Mouse (Mus musculus): ENCODE results near the gene Tor1aip2. TPM values are rescaled to one million over a fixed set of nuclear protein-coding genes. Genes with fewer than 3 reads are reported as not detected.

The Tor1aip2 gene
- polyA plus RNA-seq, 1 experiment, result not detected

DNA sequence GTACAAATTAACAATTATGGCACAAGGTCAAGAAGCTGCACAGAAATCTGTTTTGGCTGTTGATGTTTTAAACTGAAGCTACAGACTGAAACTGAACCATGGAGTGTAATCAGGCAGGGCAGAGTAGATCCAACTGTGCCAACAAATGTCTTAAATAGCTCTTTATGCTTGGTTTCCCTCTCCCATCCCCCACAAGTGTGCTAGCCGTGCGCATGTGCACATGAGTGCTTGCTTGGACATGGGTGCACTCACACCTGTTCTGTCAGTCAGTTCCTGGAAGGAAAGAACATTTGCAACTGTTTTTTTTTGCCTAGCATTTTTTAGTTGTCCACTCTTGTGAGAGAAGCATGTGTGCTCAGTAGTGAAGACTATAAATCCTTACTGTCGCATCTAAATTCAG is 11.5 kb downstream of the Tor1aip2 start:
- TF ChIP-seq CTCF (IDR thresholded peaks at IDR 0.05; ENCODE audit: insufficient read depth, low read depth, low read length), result no peak
- TF ChIP-seq POLR2A (IDR thresholded peaks at IDR 0.05; ENCODE audit: insufficient read depth, low read depth, low read length), result no peak
- Histone ChIP-seq H3K27ac (ENCODE audit: insufficient read depth, low read depth, low read length) (no peak overlapping the region), H3K4me1 (ENCODE audit: control insufficient read depth, insufficient read depth, low read length) (peaks cover 4% of the 10 kb centered on the region; the same call in 1 of the 2 replicates), H3K4me3 (ENCODE audit: insufficient read depth, low read depth, low read length) (no peak overlapping the region)
- 57% methylated on average over 3 of the region's 3 CpGs for WGBS

DNA sequence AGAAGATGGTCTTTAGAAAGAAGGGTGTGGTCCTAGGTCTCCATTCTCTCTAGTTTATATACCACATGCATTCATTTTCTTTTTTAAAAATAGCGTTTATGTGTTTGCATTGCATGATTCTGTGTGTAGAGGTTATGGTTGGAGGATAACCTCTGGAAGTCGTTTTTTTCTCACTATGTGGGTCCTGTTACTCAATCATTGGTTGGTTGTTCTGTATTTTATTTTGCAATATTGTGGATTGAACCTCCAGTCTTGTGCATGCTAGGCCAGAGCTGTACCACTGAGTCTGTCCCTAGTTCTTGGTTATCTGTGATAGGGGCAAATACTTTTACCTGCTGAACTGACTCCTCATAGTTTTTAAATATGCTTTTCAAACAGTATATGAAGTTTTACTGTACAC is 23.0 kb downstream of the Tor1aip2 start:
- Histone ChIP-seq H3K4me3 (ENCODE audit: insufficient read depth, low read depth, low read length) (no peak overlapping the region), H3K4me1 (ENCODE audit: control insufficient read depth, insufficient read depth, low read length) (0 out of 2 replicates have a peak, but pooled peaks cover 4% of the 10 kb centered on the region), H3K27ac (ENCODE audit: insufficient read depth, low read depth, low read length) (no peak overlapping the region)
- TF ChIP-seq POLR2A (IDR thresholded peaks at IDR 0.05; ENCODE audit: insufficient read depth, low read depth, low read length) (no peak), CTCF (IDR thresholded peaks at IDR 0.05; ENCODE audit: insufficient read depth, low read depth, low read length) (no peak)
- WGBS, result 82% methylated on average over 2 of the region's 2 CpGs

DNA sequence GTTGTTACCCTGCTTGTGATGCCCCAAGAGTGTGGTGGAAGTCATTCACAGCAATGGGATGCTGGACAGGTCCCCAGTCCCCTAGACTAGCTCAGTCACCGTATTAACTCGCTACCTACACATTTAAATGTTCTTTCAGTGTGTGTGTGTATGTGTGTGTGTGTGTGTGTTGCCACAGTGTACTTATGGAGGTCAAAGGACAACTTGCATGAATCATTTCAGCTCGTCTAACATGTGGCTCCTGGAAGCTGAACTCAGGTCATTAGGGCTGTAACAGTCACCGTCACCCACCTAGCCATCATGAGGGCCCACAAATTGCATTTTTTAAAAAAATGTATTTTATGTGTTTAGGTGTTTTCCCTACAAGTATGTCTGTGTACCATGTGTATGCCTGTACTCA is 27.0 kb downstream of the Tor1aip2 start:
- Histone ChIP-seq H3K4me1 (ENCODE audit: control insufficient read depth, insufficient read depth, low read length) (peaks cover 17% of the 10 kb centered on the region), H3K27ac (ENCODE audit: insufficient read depth, low read depth, low read length) (no peak overlapping the region), H3K4me3 (ENCODE audit: insufficient read depth, low read depth, low read length) (no peak overlapping the region)
- 96% methylated on average over 4 of the region's 4 CpGs for WGBS
- TF ChIP-seq POLR2A (IDR thresholded peaks at IDR 0.05; ENCODE audit: insufficient read depth, low read depth, low read length) (no peak), CTCF (IDR thresholded peaks at IDR 0.05; ENCODE audit: insufficient read depth, low read depth, low read length) (no peak)

DNA sequence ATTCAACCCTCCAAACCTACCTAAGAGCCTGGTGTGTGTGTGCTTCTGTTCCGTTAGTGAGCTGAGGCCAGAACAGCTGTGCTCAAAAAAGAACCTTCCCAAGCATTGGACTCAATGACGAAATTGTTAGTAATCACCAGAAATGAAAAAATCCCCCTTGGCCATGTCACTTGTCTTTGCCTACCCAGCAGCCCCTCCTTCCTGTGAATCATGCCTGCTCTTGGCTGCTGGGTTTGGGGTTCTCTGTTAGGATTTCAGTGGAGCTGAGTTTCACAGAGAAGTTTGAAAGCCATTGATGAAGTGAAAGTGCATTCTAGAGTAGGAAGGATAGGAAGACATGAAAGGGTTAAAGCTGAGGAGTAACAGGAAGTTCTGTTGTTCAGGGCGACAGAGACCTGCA is 30.9 kb downstream of the Tor1aip2 start:
- TF ChIP-seq POLR2A (IDR thresholded peaks at IDR 0.05; ENCODE audit: insufficient read depth, low read depth, low read length) (no peak), CTCF (IDR thresholded peaks at IDR 0.05; ENCODE audit: insufficient read depth, low read depth, low read length) (no peak)
- WGBS, result 45% methylated on average over 3 of the region's 3 CpGs

DNA sequence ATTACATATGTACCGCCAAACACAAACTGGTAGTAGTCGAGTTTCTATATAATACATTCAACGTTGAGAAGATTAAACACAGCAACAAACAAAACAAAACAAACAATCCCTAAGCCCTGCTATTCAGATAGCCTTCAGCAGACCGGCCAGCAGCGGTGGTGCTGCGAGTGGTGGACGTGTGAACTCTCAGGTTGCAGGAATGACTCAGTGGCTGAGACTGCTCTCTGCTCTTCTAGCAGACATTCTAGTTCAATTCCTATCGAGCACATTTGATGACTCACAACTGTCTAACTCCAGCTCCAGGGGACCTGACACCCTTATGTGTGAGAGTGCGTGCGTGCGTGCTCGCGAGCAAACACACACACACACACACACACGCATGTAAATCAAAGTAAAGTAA is 34.9 kb downstream of the Tor1aip2 start:
- TF ChIP-seq POLR2A (IDR thresholded peaks at IDR 0.05; ENCODE audit: insufficient read depth, low read depth, low read length) (no peak), CTCF (IDR thresholded peaks at IDR 0.05; ENCODE audit: insufficient read depth, low read depth, low read length) (no peak)
- WGBS, result 63% methylated on average over 14 of the region's 14 CpGs
- Histone ChIP-seq H3K4me3 (ENCODE audit: insufficient read depth, low read depth, low read length) (no peak overlapping the region), H3K27ac (ENCODE audit: insufficient read depth, low read depth, low read length) (no peak overlapping the region), H3K4me1 (ENCODE audit: control insufficient read depth, insufficient read depth, low read length) (peaks cover 10% of the 10 kb centered on the region)

More for the DNA sequence above, 30.9 kb downstream of the Tor1aip2 start:
- no peak overlapping the region for H3K4me3 ChIP-seq (ENCODE audit: insufficient read depth, low read depth, low read length)
- peaks cover 20% of the 10 kb centered on the region for H3K4me1 ChIP-seq (ENCODE audit: control insufficient read depth, insufficient read depth, low read length)
- H3K27ac ChIP-seq (ENCODE audit: insufficient read depth, low read depth, low read length), result no peak overlapping the region

DNA sequence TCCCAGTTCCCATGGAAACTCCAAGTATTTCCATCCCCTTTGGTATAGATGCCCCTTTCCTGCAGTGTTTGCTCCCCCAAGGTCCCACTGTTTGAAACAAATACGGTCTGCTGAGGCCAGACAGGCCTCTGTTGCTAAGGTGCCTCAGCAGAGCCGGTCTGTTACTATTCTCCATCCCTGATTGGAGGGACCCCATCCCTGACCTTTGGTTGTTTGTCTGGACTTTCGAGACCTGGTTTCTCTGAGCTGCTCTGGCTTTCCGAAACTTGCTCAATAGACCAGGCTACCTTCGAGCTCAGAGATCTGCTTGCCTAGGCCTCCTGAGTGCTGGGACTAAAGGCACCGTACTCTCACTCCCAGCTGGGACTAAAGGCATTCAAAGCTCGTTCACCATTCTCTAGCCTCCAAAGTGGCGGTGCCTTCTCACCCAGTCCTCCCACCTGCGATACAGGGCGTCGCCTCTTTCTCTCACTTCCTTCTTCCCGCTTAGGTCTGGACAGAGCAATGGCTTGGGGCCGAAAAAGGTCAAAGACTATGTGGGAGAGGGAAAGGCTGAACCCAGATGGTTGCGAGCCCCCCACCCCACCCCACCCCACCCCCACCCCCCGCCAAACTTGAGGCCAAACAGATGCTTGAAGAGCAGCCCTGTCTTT is 38.1 kb downstream of the Tor1aip2 start:
- Histone ChIP-seq H3K27ac (ENCODE audit: insufficient read depth, low read depth, low read length) (no peak overlapping the region), H3K4me3 (ENCODE audit: insufficient read depth, low read depth, low read length) (no peak overlapping the region), H3K4me1 (ENCODE audit: control insufficient read depth, insufficient read depth, low read length) (peaks cover 12% of the 10 kb centered on the region)
- 80% methylated on average over 15 of the region's 15 CpGs for WGBS
- no peak for TF ChIP-seq CTCF (IDR thresholded peaks at IDR 0.05; ENCODE audit: insufficient read depth, low read depth, low read length)
- TF ChIP-seq POLR2A (IDR thresholded peaks at IDR 0.05; ENCODE audit: insufficient read depth, low read depth, low read length), result no peak

DNA sequence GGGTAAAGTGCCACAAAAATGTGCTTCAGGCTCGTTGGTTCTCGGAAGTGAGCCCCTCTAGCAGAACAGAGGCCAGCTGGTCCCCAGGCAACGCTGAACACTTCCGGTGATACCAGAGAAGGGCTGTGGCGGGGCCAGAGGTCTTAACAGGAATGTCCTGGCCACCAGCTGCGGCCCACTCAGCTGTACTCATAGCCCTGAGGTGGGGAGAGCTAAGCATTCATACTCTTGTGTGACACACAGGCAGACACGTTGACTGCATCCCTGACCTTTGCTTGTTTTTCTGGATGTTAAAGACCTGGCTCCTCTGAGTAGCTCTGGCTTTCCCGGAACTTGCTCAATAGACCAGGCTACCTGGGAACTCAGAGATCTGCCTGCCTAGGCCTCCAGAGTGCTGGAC is 39.4 kb downstream of the Tor1aip2 start:
- Histone ChIP-seq H3K4me3 (ENCODE audit: insufficient read depth, low read depth, low read length) (no peak overlapping the region), H3K4me1 (ENCODE audit: control insufficient read depth, insufficient read depth, low read length) (peaks cover 16% of the 10 kb centered on the region), H3K27ac (ENCODE audit: insufficient read depth, low read depth, low read length) (no peak overlapping the region)
- 85% methylated on average over 8 of the region's 8 CpGs for WGBS
- no peak for TF ChIP-seq POLR2A (IDR thresholded peaks at IDR 0.05; ENCODE audit: insufficient read depth, low read depth, low read length)
- TF ChIP-seq CTCF (IDR thresholded peaks at IDR 0.05; ENCODE audit: insufficient read depth, low read depth, low read length), result no peak

DNA sequence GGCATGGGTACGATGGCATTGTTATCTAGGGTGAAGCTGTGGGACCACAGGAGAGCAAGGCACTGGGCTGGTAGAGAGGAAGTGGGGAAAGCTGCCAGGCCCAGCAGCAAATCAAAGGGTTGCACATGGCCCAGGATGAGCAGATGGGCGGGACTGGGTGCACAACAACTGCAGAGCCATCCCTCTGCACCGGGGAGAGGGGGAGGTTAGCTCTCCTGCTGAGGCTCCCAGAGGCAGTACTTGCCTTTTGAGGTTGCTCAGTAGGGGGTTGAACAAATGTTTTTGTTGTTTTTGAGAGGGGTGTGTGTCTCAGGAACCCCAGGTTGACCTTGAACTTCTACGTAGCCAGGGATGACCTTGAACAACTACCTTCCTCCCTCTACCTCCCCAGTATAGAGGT is 41.3 kb downstream of the Tor1aip2 start:
- WGBS, result 63% methylated on average over 4 of the region's 4 CpGs
- no peak overlapping the region for H3K4me3 ChIP-seq (ENCODE audit: insufficient read depth, low read depth, low read length)
- peaks cover 13% of the 10 kb centered on the region for H3K4me1 ChIP-seq (ENCODE audit: control insufficient read depth, insufficient read depth, low read length)
- H3K27ac ChIP-seq (ENCODE audit: insufficient read depth, low read depth, low read length), result no peak overlapping the region
- no peak for TF ChIP-seq POLR2A (IDR thresholded peaks at IDR 0.05; ENCODE audit: insufficient read depth, low read depth, low read length)
- TF ChIP-seq CTCF (IDR thresholded peaks at IDR 0.05; ENCODE audit: insufficient read depth, low read depth, low read length), result no peak

DNA sequence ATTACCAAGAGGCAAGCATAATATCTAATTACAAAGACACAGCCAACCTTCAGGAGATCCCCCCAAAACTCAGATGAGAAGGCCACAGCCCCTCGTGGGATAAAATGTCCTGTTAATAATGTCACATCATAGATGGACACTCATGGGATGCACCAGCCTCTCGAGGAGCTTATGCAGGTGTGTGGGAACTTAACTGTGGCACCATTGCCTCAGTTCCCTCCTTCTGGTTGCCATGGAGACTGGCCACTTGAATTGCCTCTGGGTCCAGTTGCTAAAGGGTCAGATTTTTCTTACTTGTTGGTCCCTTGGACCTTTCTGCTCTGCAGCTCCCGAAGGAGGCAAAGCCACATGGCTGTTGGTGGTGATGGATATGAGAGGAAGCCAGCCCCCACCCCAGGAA is 42.5 kb downstream of the Tor1aip2 start:
- H3K4me3 ChIP-seq (ENCODE audit: insufficient read depth, low read depth, low read length), result no peak overlapping the region
- 78% methylated on average over 3 of the region's 3 CpGs for WGBS
- TF ChIP-seq POLR2A (IDR thresholded peaks at IDR 0.05; ENCODE audit: insufficient read depth, low read depth, low read length) (no peak), CTCF (IDR thresholded peaks at IDR 0.05; ENCODE audit: insufficient read depth, low read depth, low read length) (no peak)
- peaks cover 13% of the 10 kb centered on the region for H3K4me1 ChIP-seq (ENCODE audit: control insufficient read depth, insufficient read depth, low read length)
- no peak overlapping the region for H3K27ac ChIP-seq (ENCODE audit: insufficient read depth, low read depth, low read length)

Measured in olfactory bulb, adult 2 months (tissue).